Mouse (Mus musculus) left cerebral cortex, adult 2 months (tissue): ENCODE results near the gene Frmd8. TPM values are rescaled to one million over a fixed set of nuclear protein-coding genes. Genes with fewer than 3 reads are reported as not detected.
"Not testable (repeated sequence)": the region's sequence is repeated elsewhere in the genome, so short reads cannot be mapped to it uniquely, and the experiment has no call there.

ENCODE experiments used
- DNase-seq, 2 experiments: peaks; one replicate each; pipeline ENCODE4 v3.0.0; 2021 to 2022; ENCODE audit warnings: low spot score in 2 of 2, mixed read lengths in 1 of 2; ENCODE audit errors: extremely low spot score in 1 of 2
- H3K27ac ChIP-seq: fragments of 200-600 bp; 2 replicates; pipeline ENCODE4 v1.8.1; 2022
- H3K4me3 ChIP-seq: fragments of 200-600 bp; 2 replicates; pipeline ENCODE4 v1.8.1; 2022
- CTCF ChIP-seq: fragments of 200-600 bp; IDR thresholded peaks from 2 replicates; pipeline ENCODE4 v1.8.1; 2022; ENCODE audit warnings: antibody characterized with exemption, mild to moderate bottlenecking, moderate library complexity
- intact Hi-C: fragments of 180-260 bp; cut with DNase I; formaldehyde crosslinking; loops from one replicate; pipeline ENCODE4 v1.15.1; 2025
- total RNA-seq, 2 experiments: library from RNA; stranded (reverse); gene quantifications; 2 replicates each; pipeline ENCODE4 v1.2.3; 2021

Frmd8 gene
- total RNA-seq, 2 experiments from 2014 or later: 10.1 to 13.4 TPM

GRCm38 (mm10) chr19:5814048-5814447 is 61.0 kb downstream of the Frmd8 start:
- DNase-seq, H3K4me3 ChIP-seq, intact Hi-C loops: not testable (repeated sequence)
- peak; percentile 36 for TF ChIP-seq CTCF
- H3K27ac ChIP-seq: peak overlapping the region; percentile 99

DNA sequence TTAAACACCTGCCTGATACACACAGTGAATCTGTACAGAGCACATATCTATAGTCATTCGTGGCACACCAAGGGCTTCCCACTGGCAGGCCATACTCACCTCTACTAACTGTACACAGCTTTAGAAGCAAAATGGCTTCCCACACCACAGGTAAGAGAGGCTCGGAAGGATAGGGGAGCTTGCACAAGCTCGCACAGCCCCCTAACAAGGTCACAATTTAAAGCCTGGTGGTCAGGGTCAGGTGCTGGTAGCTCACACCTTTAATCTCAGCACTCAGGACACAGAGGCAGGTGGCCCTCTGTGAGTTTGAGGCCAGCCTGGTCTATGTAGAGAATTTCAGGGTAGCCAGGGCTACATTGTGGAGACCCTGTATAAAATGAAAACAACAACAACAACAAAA is 61.5 kb downstream of the Frmd8 start:
- Histone ChIP-seq H3K27ac (peak overlapping the region; percentile 99), H3K4me3 (no peak overlapping the region)
- no peak for DNase-seq
- no peak for TF ChIP-seq CTCF
- intact Hi-C loops: no loop called here

DNA sequence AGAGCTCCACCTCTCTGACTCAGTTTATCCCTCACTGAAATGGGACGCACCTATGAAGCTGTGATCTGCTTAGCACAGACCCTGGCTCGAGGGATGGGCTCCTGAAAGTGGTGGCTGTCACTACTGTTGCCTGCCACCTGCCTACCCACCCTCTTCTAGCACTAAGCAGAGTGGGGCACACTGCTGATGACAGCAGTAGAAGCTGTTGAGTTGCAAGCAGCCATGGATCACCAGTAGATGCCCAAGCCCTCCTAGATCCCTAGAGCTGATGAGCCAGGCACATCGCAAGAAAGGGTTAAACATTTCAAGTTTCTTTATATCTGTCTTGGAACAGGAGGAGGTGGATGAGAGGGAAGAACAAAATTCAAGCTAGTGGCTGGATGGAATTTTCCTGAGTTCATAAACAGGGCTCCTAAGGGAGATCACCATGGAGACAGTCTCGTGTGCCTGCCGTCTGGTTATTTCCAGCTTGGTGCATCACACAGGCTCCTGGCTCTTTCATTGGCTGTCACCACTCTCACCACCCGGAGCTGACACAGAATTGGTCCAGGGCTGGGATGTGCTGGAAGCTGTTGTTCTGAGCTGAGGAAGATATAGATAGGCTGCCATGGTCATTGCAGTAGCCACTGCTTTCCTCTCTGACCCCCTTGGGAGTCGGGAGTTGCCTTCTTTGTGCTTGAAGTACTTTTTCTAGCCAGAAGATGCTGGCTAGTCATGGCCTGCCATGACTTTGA is 63.1 kb downstream of the Frmd8 start:
- no peak overlapping the region for H3K4me3 ChIP-seq
- peak overlapping the region; percentile 99 for H3K27ac ChIP-seq
- TF ChIP-seq CTCF: no peak
- intact Hi-C loops: loop anchor here (1.0 kb wide), 1 partner anchor 9 kb away; no protein-coding TSS in a partner anchor
- peak; percentile 81 to 90 for DNase-seq

- Histone ChIP-seq H3K4me3 (no peak overlapping the region), H3K27ac (peak overlapping the region; percentile 99)
- no peak for TF ChIP-seq CTCF
- no peak for DNase-seq
- intact Hi-C loops: no loop called here
Observed at GRCm38 (mm10) chr19:5810840-5811563, 64.1 kb downstream of the Frmd8 start.

- peak; percentile 36 to 69 for DNase-seq
- Histone ChIP-seq H3K27ac (peak overlapping the region; percentile 99), H3K4me3 (no peak overlapping the region)
- TF ChIP-seq CTCF: no peak
- intact Hi-C loops: no loop called here
Observed at GRCm38 (mm10) chr19:5810103-5810839, 64.8 kb downstream of the Frmd8 start.

GRCm38 (mm10) chr19:5809712-5810089 is 65.4 kb downstream of the Frmd8 start:
- DNase-seq: no peak
- H3K4me3 ChIP-seq: no peak overlapping the region
- intact Hi-C loops: no loop called here
- peak overlapping the region; percentile 99 for H3K27ac ChIP-seq
- TF ChIP-seq CTCF: no peak

DNA sequence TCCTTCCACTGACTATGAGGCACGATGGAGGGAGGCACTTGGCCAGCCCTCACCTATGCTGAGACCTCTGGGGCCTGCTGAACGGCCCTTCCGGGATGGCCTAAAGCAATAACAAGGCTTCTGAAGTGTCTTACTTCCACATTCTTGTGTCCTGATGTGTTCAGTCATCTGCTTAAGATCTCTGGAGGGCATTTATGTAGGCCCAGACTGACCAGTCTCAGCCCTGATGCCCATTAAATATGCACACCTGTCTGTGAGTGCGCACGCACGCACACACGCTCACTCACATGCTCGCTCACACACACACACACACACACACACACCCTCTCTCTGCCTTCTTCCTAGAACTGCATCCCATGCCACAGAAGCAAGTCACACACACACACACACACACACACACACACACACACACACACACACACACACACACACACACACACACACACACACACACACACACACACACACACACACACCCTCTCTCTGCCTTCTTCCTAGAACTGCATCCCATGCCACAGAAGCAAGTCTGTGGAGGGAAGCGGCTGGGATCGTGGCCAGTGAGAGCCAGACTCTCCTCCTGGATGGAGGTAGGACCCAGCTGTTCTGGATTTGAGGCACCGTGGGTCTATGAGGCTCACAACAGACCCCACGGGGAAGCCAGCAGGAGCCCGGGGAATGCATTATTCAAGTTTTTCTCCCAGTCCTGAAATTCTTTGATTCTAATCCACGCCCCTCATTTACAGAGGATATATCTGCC is 65.9 kb downstream of the Frmd8 start:
- intact Hi-C loops: no loop called here
- Histone ChIP-seq H3K27ac (peak overlapping the region; percentile 99), H3K4me3 (no peak overlapping the region)
- no peak for TF ChIP-seq CTCF
- DNase-seq: no peak

DNA sequence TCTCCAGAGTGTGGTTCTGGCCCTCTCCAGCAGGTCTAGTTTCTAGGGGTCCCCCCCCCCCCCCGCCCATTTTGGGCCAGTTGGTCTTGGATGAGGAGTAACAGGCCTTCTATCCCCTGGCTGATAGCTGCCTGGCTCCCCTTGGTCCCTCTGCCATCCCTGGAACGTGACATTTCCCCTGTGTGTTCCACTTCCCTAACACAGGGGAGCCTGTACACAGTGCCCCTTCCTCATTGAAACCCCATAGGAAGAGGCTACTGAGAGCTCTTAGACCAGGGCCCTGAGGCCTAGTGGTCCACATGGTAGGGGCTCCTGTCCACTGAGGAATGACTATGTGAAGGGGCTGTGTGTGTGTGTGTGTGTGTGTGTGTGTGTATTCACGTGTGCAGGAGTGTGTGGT is 67.3 kb downstream of the Frmd8 start:
- intact Hi-C loops: no loop called here
- no peak for DNase-seq
- TF ChIP-seq CTCF: no peak
- H3K27ac ChIP-seq: peak overlapping the region; percentile 100
- H3K4me3 ChIP-seq: no peak overlapping the region

- TF ChIP-seq CTCF: no peak
- no peak for DNase-seq
- H3K27ac ChIP-seq: peak overlapping the region; percentile 100
- intact Hi-C loops: no loop called here
- H3K4me3 ChIP-seq: no peak overlapping the region
Observed at GRCm38 (mm10) chr19:5806809-5807205, 68.3 kb downstream of the Frmd8 start.

- intact Hi-C loops: no loop called here
- DNase-seq: peak; percentile 44 to 53
- Histone ChIP-seq H3K27ac (peak overlapping the region; percentile 100), H3K4me3 (no peak overlapping the region)
- no peak for TF ChIP-seq CTCF
Observed at GRCm38 (mm10) chr19:5806051-5806808, 68.8 kb downstream of the Frmd8 start.
